In the genomic region with DNA sequence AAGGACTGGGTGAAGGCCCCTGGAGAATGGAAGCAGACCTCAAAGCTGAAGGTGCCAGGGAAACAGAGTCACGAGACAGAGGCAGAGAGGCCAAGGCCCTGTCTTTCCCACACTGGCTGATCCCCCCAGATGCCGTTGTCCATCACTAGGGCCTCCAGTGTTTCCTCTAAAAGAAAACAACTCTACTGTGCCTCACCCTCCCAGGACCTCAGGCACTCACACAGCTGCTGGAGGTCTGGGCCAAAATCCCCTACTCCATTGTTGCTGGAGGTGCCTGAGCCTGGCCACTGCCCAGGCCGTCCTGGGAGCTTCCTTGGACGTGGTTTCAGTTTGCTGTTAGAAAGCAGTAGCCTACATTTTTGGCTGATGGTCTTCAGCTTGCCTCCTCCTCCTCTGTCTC, we compare ENCODE assay signal across 18 mouse cellular contexts. TPM values are rescaled to one million over a fixed set of nuclear protein-coding genes. Genes with fewer than 3 reads are reported as not detected.
"Had no signal": no experiment of that assay in that cellular context is flagged by ENCODE, and none has a peak within 500 bp of the region (broad histone marks: within the 10 kb centered on the region; RNA-seq: fewer than 3 reads in every experiment).

No protein-coding gene starts in this region.

- H3K4me2 ChIP-seq: kidney, embryonic 15.5 days; liver, embryonic 13.5 days; lung, embryonic 14.5 days; midbrain, embryonic 11.5 days; neural tube, embryonic 12.5 days; neural tube, embryonic 15.5 days; stomach, embryonic 15.5 days had no signal

- H3K9me3 ChIP-seq: kidney, embryonic 15.5 days; liver, embryonic 13.5 days; neural tube, embryonic 12.5 days; neural tube, embryonic 15.5 days; stomach, embryonic 15.5 days had no signal

- H3K36me3 ChIP-seq: kidney, embryonic 15.5 days; liver, embryonic 13.5 days; neural tube, embryonic 12.5 days; neural tube, embryonic 15.5 days; stomach, embryonic 15.5 days had no signal

- H3K4me3 ChIP-seq: kidney, embryonic 15.5 days; left cerebral cortex, adult 2 months; liver, embryonic 13.5 days; neural tube, embryonic 12.5 days; neural tube, embryonic 15.5 days; stomach, embryonic 15.5 days had no signal

- H3K27ac ChIP-seq: kidney, embryonic 15.5 days; left cerebral cortex, adult 2 months; liver, embryonic 13.5 days; neural tube, embryonic 12.5 days; neural tube, embryonic 15.5 days; stomach, embryonic 15.5 days had no signal

- H3K27me3 ChIP-seq: kidney, embryonic 15.5 days; liver, embryonic 13.5 days; neural tube, embryonic 12.5 days; neural tube, embryonic 15.5 days; stomach, embryonic 15.5 days had no signal

- H3K9ac ChIP-seq: kidney, embryonic 15.5 days; liver, embryonic 13.5 days; lung, embryonic 14.5 days; neural tube, embryonic 12.5 days; neural tube, embryonic 15.5 days; stomach, embryonic 15.5 days had no signal

- DNase-seq: kidney, adult 8-10 months; kidney, postnatal 10 days; kidney, postnatal 36 days; layer of hippocampus, postnatal 36 days; liver, embryonic 13.5 days; lung, embryonic 14.5 days; midbrain, embryonic 14.5 days; right cerebral cortex, postnatal 25 days; spleen, adult 18-20 months; thymus, adult 18-20 months; thymus, postnatal 36 days had no signal

RNA-seq across cellular contexts. Expression of gene Myo1e, which starts 47.9 kb away (rescaled TPM):
- total RNA-seq: megakaryocyte progenitor cell, adult 5-6 weeks had no signal
